Mouse (Mus musculus) CH12.LX (cell line): ENCODE data around the gene Pdha2.

Experiments
- BHLHE40 ChIP-seq: IDR thresholded peaks from 2 replicates; pipeline ENCODE4 v1.6.1; 2011; ENCODE audit warnings: mild to moderate bottlenecking, low read depth, low read length, improper control_type of control experiment
- CTCF ChIP-seq, 2 experiments: IDR thresholded peaks in 1 of 2; conservative IDR thresholded peaks in 1 of 2; 2 replicates each; pipeline ENCODE4 v1.5.1; 2011 to 2012; ENCODE audit warnings: low read depth in 2 of 2, low read length in 2 of 2, improper control_type of control experiment in 1 of 2, inconsistent platforms in 1 of 2, mild to moderate bottlenecking in 1 of 2, moderate library complexity in 1 of 2
- MYC ChIP-seq: IDR thresholded peaks from 2 replicates; pipeline ENCODE4 v1.6.1; 2011; ENCODE audit warnings: low read depth, mild to moderate bottlenecking, improper control_type of control experiment, low read length
- NELFE ChIP-seq: IDR thresholded peaks from 2 replicates; pipeline ENCODE4 v1.6.1; 2011; ENCODE audit warnings: low read depth, low read length, improper control_type of control experiment
- NRF1 ChIP-seq: IDR thresholded peaks from 2 replicates; pipeline ENCODE4 v1.6.1; 2014; ENCODE audit warnings: low read depth, mild to moderate bottlenecking, inconsistent platforms, low read length, improper control_type of control experiment, moderate library complexity
- POLR2A ChIP-seq: IDR thresholded peaks from 2 replicates; pipeline ENCODE4 v1.6.1; 2011; ENCODE audit warnings: low read depth, mild to moderate bottlenecking, improper control_type of control experiment, low read length
- POLR2AphosphoS2 ChIP-seq: IDR thresholded peaks from 2 replicates; pipeline ENCODE4 v1.6.1; 2011; ENCODE audit warnings: low read depth, low read length, improper control_type of control experiment
- RAD21 ChIP-seq: IDR thresholded peaks from 2 replicates; pipeline ENCODE4 v1.6.1; 2011; ENCODE audit warnings: low read depth, mild to moderate bottlenecking, low read length, improper control_type of control experiment, moderate library complexity
- ZC3H11A ChIP-seq: IDR thresholded peaks from 2 replicates; pipeline ENCODE4 v1.6.1; 2012; ENCODE audit warnings: low read depth, mild to moderate bottlenecking, inconsistent platforms, low read length, improper control_type of control experiment

DNA sequence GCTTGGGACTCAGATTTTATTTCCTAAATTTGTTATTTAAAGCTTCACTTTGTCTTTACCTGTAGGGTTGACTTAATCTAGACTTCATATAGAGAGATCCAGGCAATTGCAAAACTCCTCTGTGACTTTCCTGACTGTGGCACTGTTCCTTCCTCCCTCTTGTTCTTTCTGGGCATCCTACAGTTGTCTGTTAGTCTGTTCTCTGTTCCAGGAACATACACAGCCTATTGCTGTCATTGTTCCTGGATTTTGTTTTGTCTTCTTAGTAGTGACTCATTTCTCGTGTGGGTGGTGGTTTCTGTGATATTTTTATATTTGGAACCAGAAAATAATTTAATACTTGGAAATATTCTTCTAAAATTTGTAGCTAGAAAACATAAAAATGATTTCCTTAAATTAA lies 10.2 kb upstream of the Pdha2 start:
- TF ChIP-seq BHLHE40 (no peak), ZC3H11A (no peak), NRF1 (no peak), CTCF (conservative IDR thresholded peaks at IDR 0.05 in 1 of 2, IDR thresholded peaks at IDR 0.05 in 1 of 2; ENCODE audit: low read depth in 2 of 2, low read length in 2 of 2) (no peak), MYC (no peak), RAD21 (no peak), NELFE (no peak), POLR2AphosphoS2 (no peak), POLR2A (no peak)
